Mouse (Mus musculus) erythroblast, embryonic 14.5 days (primary cell): ENCODE results near the gene Cacnb1.

Experiments used
- GATA1 ChIP-seq: IDR thresholded peaks from 2 replicates; pipeline ENCODE4 v1.6.1; 2012; ENCODE audit warnings: low read length, inconsistent platforms, mixed read lengths
- TAL1 ChIP-seq: IDR thresholded peaks from 3 replicates; pipeline ENCODE4 v1.6.1; 2012; ENCODE audit warnings: low read length, inconsistent platforms, mixed read lengths

GRCm38 (mm10) chr11:98004161-98004560 lies 18.7 kb downstream of the Cacnb1 start:
- TF ChIP-seq TAL1 = no peak
- TF ChIP-seq GATA1 = no peak
